46 mouse cellular contexts compared by ENCODE assay signal in the genomic region with DNA sequence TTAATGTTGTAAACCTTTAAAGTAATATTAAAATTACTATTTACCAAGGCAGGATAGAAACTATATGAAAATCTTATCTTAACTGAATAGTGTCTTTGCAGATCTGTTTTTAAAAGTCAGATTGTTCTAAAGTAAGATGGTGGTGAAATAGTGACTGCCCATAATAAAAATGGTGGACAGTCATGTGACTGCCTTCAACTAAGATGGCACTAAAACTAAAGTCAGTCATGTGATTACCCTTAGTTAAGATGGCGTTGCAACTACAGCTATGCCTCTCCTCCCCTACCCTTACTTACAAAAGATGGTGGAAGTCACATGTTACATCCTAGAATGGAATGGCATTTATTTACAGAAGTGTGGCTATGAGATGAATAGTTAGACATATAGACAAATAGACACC. TPM values are rescaled to one million over a fixed set of nuclear protein-coding genes. Genes with fewer than 3 reads are reported as not detected.
"Had no signal": no experiment of that assay in that cellular context is flagged by ENCODE, and none has a peak within 500 bp of the region (broad histone marks: within the 10 kb centered on the region; RNA-seq: fewer than 3 reads in every experiment).

No protein-coding gene starts in this region.

- H3K9me3 ChIP-seq: limb, embryonic 10.5 days; limb, embryonic 12.5 days; limb, embryonic 13.5 days; limb, embryonic 15.5 days; liver, embryonic 13.5 days; liver, embryonic 15.5 days; lung, embryonic 15.5 days; megakaryocyte, embryonic 14.5 days; midbrain, embryonic 10.5 days; midbrain, embryonic 12.5 days; midbrain, embryonic 13.5 days; midbrain, embryonic 15.5 days; neural tube, embryonic 12.5 days; neural tube, embryonic 13.5 days had no signal

- H3K36me3 ChIP-seq: limb, embryonic 10.5 days; limb, embryonic 12.5 days; limb, embryonic 13.5 days; limb, embryonic 15.5 days; liver, embryonic 13.5 days; liver, embryonic 15.5 days; lung, embryonic 15.5 days; midbrain, embryonic 10.5 days; midbrain, embryonic 12.5 days; midbrain, embryonic 13.5 days; midbrain, embryonic 15.5 days; neural tube, embryonic 12.5 days; neural tube, embryonic 13.5 days had no signal

- ATAC-seq: liver, postnatal 0 days; lung, postnatal 0 days; midbrain, embryonic 13.5 days; midbrain, embryonic 15.5 days; midbrain, embryonic 16.5 days had no signal

- H3K4me1 ChIP-seq: limb, embryonic 10.5 days; limb, embryonic 12.5 days; limb, embryonic 13.5 days; limb, embryonic 15.5 days; liver, embryonic 13.5 days; liver, embryonic 15.5 days; lung, embryonic 15.5 days; midbrain, embryonic 10.5 days; midbrain, embryonic 12.5 days; midbrain, embryonic 13.5 days; midbrain, embryonic 15.5 days; neural tube, embryonic 12.5 days; neural tube, embryonic 13.5 days had no signal

- H3K27me3 ChIP-seq: liver, embryonic 13.5 days; liver, embryonic 15.5 days; lung, embryonic 15.5 days; midbrain, embryonic 12.5 days; midbrain, embryonic 13.5 days; midbrain, embryonic 15.5 days; neural tube, embryonic 12.5 days had no signal

- H3K4me3 ChIP-seq: limb, embryonic 10.5 days; limb, embryonic 12.5 days; limb, embryonic 13.5 days; limb, embryonic 15.5 days; liver, embryonic 13.5 days; liver, embryonic 15.5 days; lung, embryonic 15.5 days; midbrain, embryonic 10.5 days; midbrain, embryonic 12.5 days; midbrain, embryonic 13.5 days; midbrain, embryonic 15.5 days; myocyte; neural tube, embryonic 12.5 days; neural tube, embryonic 13.5 days had no signal

- H3K4me2 ChIP-seq: limb, embryonic 12.5 days; limb, embryonic 13.5 days; limb, embryonic 15.5 days; liver, embryonic 11.5 days; liver, embryonic 13.5 days; liver, embryonic 15.5 days; lung, embryonic 14.5 days; lung, embryonic 15.5 days; midbrain, embryonic 11.5 days; midbrain, embryonic 12.5 days; midbrain, embryonic 13.5 days; midbrain, embryonic 15.5 days; neural tube, embryonic 12.5 days; neural tube, embryonic 13.5 days had no signal

- H3K9ac ChIP-seq: limb, embryonic 12.5 days; limb, embryonic 13.5 days; limb, embryonic 15.5 days; liver, embryonic 13.5 days; liver, embryonic 14.5 days; liver, embryonic 15.5 days; liver, postnatal 0 days; lung, embryonic 14.5 days; lung, embryonic 15.5 days; midbrain, embryonic 12.5 days; midbrain, embryonic 13.5 days; midbrain, embryonic 15.5 days; neural tube, embryonic 12.5 days; neural tube, embryonic 13.5 days had no signal

- DNase-seq: left cerebral cortex, postnatal 4 days; liver; liver, embryonic 13.5 days; liver, postnatal 0 days; lung, adult 18-20 months; lung, adult 2 months; lung, embryonic 14.5 days; lung, postnatal 10 days; lung, postnatal 14 days; lung, postnatal 36 days; midbrain, embryonic 14.5 days had no signal

- H3K27ac ChIP-seq: limb, embryonic 10.5 days; limb, embryonic 12.5 days; limb, embryonic 13.5 days; limb, embryonic 15.5 days; liver, embryonic 13.5 days; liver, embryonic 14.5 days; liver, embryonic 15.5 days; lung, embryonic 15.5 days; macrophage; midbrain, embryonic 10.5 days; midbrain, embryonic 12.5 days; midbrain, embryonic 13.5 days; midbrain, embryonic 15.5 days; neural tube, embryonic 12.5 days; neural tube, embryonic 13.5 days had no signal

RNA-seq across cellular contexts. Expression of gene Ffar3, which starts 4.6 kb away (rescaled TPM):
- total RNA-seq: left cerebral cortex, adult 8-10 months; left cerebral cortex, postnatal 25 days; left cerebral cortex, postnatal 36 days; left cerebral cortex, postnatal 4 days; liver, adult 2 months; megakaryocyte progenitor cell, adult 5-6 weeks; megakaryocyte, adult 5-6 weeks; megakaryocyte-erythroid progenitor cell, adult 5-6 weeks; midbrain, postnatal 0 days; monocyte, adult 5-6 weeks had no signal
- polyA plus RNA-seq: limb, embryonic 10.5 days; limb, embryonic 12.5 days; limb, embryonic 13.5 days; limb, embryonic 14.5 days; limb, embryonic 15.5 days; liver, adult 2 months; liver, embryonic 11.5 days; liver, embryonic 13.5 days; liver, embryonic 14.5 days; liver, embryonic 15.5 days; liver, embryonic 16.5 days; liver, postnatal 0 days; lung, adult 2 months; lung, embryonic 14.5 days; lung, embryonic 15.5 days; lung, embryonic 16.5 days; lung, postnatal 0 days; macrophage; midbrain, embryonic 10.5 days; midbrain, embryonic 11.5 days; midbrain, embryonic 12.5 days; midbrain, embryonic 13.5 days; midbrain, embryonic 14.5 days; midbrain, embryonic 15.5 days; midbrain, embryonic 16.5 days; midbrain, postnatal 0 days; myocyte; neural tube, embryonic 11.5 days; neural tube, embryonic 12.5 days; neural tube, embryonic 13.5 days had no signal

RNA-seq across cellular contexts. Expression of gene Ffar1, which starts 9.9 kb away (rescaled TPM):
- total RNA-seq: left cerebral cortex, adult 8-10 months; left cerebral cortex, postnatal 14 days; left cerebral cortex, postnatal 25 days; left cerebral cortex, postnatal 36 days; left cerebral cortex, postnatal 4 days; liver, adult 2 months; megakaryocyte progenitor cell, adult 5-6 weeks; midbrain, postnatal 0 days had no signal
- polyA plus RNA-seq: limb, embryonic 10.5 days; limb, embryonic 11.5 days; limb, embryonic 12.5 days; limb, embryonic 13.5 days; limb, embryonic 15.5 days; liver, embryonic 11.5 days; liver, embryonic 13.5 days; liver, embryonic 15.5 days; liver, embryonic 16.5 days; lung, embryonic 14.5 days; lung, embryonic 15.5 days; lung, embryonic 16.5 days; lung, postnatal 0 days; macrophage; midbrain, embryonic 10.5 days; midbrain, embryonic 11.5 days; midbrain, embryonic 12.5 days; midbrain, embryonic 13.5 days; midbrain, embryonic 14.5 days; midbrain, embryonic 15.5 days; midbrain, embryonic 16.5 days; midbrain, postnatal 0 days; myocyte; neural tube, embryonic 11.5 days; neural tube, embryonic 12.5 days; neural tube, embryonic 13.5 days had no signal

RNA-seq across cellular contexts. Expression of gene Ffar2, which starts 27.8 kb away (rescaled TPM):
- total RNA-seq: left cerebral cortex, adult 8-10 months; left cerebral cortex, postnatal 25 days; left cerebral cortex, postnatal 36 days; left cerebral cortex, postnatal 4 days; midbrain, postnatal 0 days had no signal
- polyA plus RNA-seq: limb, embryonic 10.5 days; limb, embryonic 11.5 days; limb, embryonic 12.5 days; limb, embryonic 13.5 days; limb, embryonic 15.5 days; liver, adult 2 months; midbrain, embryonic 10.5 days; midbrain, embryonic 11.5 days; midbrain, embryonic 12.5 days; midbrain, embryonic 14.5 days; midbrain, embryonic 15.5 days; myocyte; neural tube, embryonic 11.5 days had no signal

RNA-seq across cellular contexts. Expression of gene Cd22, which starts 28.7 kb away (rescaled TPM):
- total RNA-seq: left cerebral cortex, postnatal 14 days; left cerebral cortex, postnatal 25 days; left cerebral cortex, postnatal 36 days had no signal
- polyA plus RNA-seq: limb, embryonic 10.5 days; limb, embryonic 11.5 days; midbrain, embryonic 11.5 days; midbrain, embryonic 12.5 days; midbrain, embryonic 13.5 days; midbrain, embryonic 14.5 days; midbrain, embryonic 15.5 days; midbrain, embryonic 16.5 days; myocyte; neural tube, embryonic 12.5 days had no signal
